Mouse (Mus musculus) Muller cell, postnatal 12 days (primary cell): ENCODE measurements at regions not wholly inside any gene's neighbourhood (a gene's known extent, or its start where the extent isn't known, plus 50 kb on each side); places are given as distances from the start of the nearest gene placed in this dataset.

ENCODE experiments used
- DNase-seq: peaks from one replicate; pipeline ENCODE4 v3.0.0-alpha.2; 2015; ENCODE audit errors: inconsistent ontology term

GRCm38 (mm10) chr16:92972681-92973080 is 146.7 kb upstream of the Runx1 start:
- DNase-seq, result no peak

DNA sequence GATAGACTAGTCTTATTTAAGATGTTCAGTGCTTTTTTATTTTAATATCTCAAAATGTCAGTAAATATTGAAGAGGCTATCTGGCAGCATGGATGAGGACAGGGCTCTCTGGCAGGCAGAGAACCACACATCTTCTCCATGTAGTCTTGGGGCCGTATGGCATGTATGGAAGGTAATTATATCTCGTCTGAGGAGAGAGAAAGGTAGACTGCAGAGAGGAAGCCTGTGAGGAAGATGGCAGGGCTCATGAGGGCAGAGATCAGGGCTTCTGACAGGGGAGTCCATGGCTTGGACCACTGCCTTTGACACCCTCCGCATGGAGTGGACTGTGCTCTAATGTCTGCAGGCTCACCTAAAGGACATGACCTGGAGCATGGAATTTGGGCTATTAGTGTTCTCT is 146.0 kb upstream of the Runx1 start:
- DNase-seq, result no peak

- DNase-seq, result no peak
These were observed 144.6 kb upstream of the Runx1 start for GRCm38 (mm10) chr16:92970587-92970986.

DNA sequence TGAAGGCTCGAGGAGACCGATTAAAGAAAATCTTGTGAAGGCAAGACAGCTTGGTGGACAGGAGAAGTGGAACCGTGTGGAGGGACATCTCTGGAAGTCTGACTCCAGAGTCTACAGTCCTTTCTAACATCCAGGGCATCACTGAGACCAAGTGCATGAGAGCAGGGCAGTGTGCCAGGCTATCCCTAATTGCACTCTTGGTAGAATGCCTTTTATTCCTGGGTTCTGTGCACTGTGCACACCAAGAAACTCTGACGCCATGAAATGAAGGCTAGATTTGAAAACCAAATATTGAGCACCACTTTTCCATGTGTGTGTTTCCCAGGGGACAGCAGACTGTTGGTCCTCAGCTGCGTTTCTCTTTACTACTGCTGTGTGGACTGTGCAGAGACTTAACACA is 143.1 kb upstream of the Runx1 start:
- DNase-seq, result no peak

DNA sequence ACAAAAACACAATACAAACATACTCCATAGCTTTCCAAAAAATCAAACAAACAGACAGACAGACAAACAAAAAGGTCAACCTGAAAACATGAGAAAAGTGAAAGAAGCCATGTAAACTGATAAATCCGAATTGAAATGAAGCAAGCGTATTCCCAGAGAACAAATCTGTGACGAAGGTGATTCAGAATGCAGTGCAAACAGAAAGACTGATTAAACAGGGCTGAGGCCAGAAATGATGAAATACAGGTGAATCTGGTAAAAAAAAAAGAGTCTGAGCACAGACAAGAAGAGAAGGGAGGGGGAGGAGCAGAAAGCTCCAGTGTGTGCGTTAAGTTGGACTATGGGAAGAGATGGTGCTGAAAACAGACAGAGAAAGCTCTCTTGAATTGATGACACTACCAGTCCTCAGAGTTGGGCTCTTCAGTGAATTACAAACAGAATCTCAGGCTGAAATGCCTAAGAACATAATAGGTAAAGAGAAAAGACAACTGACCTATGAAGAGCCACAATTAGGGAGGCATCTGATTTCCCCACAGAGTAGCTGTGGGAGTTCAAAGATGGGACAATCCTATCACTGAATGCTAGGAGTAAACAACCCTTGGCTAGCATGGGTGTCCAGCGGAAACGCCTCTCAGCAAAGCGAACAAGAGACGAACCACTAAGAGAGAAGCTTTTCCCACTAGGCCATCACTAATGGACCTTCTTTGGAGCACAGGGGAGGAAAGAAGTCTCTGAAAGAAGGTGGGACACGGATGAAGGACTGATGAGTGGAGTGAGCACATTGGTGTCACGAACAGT is 140.3 kb upstream of the Runx1 start:
- DNase-seq, result no peak

DNA sequence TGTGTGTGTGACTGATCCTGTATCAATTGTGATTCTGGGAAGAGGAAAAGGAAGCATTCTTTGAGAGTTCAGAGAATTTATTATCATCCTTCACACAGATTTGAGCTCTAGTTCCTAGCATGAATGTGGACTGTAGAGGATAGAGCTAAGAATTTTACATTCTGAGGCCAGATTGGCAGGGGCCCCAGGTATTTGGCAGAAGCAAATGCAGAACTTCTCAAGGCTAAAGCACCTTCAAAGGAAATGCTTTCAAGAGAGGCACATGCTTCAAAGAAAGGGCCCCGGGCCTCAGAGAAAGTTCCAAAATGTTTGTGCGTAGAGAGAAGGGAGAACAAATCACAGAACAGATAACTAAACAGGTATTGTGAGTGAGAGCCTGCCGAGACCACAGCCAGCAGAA is 139.7 kb upstream of the Runx1 start:
- peak; percentile 26 for DNase-seq

GRCm38 (mm10) chr16:92963582-92963981 is 137.6 kb upstream of the Runx1 start:
- peak; percentile 93 for DNase-seq

DNA sequence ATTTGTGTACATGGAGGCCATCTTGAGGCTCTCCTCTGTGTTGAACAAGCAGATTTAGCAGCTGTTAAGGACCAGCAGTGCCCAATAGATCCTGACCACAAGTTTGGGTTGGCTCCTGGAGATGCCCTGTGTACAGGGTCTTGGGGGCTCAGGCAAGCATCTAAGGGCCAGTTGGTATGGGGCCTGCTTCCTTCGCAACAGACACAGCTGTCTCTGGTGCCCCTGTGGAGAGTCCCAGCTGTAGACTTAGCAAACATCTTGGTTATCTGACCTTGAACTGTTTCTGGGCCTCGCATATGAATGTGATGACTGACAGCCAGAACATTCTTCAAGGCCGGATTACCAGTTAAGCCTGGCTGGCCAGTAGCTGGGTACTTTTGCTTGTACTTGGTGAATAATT is 135.4 kb upstream of the Runx1 start:
- DNase-seq, result no peak

DNA sequence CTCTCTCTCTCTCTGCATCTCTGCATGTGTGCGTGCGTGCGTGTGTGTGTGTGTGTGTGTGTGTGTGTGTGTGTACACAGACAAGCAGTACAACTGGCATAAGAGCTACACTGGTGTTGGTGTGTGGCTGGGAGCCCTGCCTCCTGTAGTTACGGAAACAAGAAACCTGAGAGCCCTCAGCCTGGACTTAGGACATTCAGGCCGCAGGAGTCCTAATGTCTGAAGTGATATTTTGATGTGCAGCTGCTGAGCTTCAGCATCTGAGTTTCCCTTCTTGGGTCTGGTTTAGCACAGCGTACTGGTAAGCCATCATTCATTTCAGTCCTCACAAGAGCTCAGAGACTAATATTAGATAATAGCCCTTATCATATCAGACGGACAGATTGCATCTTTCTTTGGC is 134.8 kb upstream of the Runx1 start:
- no peak for DNase-seq

DNA sequence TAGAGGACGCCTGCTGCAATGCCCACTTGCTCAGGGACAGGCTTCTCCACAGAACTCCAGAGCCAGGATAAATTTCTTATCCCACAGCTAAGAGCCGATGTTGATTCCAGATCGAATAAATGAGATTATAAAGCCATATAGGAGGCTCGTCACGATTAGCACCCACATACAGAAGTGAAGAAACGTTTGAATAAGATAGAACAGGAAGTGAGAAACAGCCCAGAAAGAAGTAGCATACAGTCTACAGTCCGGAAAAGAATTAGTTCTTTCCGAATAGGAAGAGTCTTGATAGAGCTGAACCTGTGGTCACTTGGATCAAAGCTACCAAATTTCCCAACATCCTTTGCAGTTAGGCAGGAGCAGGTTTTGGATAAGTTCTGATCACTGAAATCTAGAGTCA is 133.0 kb upstream of the Runx1 start:
- no peak for DNase-seq

GRCm38 (mm10) chr16:92958146-92958545 is 132.2 kb upstream of the Runx1 start:
- no peak for DNase-seq

DNA sequence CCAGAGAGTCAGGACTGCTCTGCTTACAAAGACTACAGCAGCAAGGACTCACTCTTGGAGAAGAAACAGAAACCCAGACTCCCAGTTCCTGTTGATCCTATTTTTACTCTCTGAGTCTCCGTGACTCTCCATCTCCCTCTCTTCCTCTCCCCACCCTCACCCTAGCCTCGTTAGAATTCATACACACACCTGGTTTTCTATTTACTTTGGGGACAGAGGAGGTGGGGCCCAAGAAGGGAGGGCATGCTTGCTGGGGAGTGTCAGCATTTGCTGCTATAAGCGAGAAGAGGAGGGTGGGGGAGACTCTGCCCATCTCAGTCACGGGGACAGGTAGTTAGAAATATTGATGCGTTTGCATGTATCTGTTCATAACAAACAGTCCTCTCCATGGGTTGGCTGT is 129.6 kb upstream of the Runx1 start:
- no peak for DNase-seq

DNA sequence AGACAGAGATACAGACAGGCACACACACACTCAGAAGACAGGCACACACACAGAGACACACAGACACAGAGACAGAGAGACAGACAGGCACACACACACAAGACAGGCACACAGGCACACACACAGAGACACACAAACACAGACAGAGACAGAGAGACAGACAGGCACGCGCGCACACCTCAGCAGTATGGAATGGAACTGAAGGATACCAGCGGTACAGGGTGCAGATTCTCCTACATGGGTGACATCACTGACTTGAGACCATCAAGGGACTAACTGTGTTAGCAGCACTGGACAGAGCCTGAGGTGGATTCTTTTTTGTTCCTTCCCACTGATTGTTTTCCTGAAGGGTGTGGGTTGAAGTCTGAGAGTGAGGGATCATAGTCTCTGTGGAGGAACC is 129.1 kb upstream of the Runx1 start:
- DNase-seq, result no peak

DNA sequence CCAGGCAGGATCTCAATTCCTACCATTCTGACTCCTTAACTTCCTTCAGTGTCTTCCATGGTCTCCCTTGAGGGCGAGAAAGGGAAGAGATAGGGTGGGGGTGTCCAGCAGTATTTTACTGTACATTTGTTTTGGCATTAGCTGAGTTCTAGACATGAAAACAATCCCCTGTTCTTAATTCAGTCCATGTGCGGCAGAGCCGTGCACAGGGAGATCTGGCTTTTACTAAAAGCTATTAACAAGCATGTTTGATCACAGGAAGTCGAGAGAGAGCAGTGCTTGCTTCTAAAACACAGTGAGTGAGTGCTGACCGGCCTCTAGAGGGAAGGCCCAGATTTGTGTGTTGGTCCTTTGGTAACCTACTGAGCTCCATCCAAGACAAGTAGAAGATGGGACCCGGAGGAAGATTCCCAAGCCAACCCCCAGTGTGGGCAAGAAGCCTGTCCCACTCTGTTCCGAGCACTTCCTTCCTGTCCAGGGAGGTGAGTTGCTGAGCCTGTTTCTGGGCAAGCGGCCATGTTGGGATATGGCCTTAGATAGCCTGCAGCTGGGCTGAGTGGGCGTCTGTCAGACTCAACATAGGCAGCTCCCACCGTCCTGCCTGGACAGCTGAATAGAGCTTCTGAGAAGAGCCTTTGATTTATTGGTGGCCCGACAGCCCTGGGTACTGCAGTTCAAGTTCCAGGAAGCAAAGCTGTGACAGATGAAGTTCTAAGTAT is 128.1 kb upstream of the Runx1 start:
- DNase-seq, result peak; percentile 27

DNA sequence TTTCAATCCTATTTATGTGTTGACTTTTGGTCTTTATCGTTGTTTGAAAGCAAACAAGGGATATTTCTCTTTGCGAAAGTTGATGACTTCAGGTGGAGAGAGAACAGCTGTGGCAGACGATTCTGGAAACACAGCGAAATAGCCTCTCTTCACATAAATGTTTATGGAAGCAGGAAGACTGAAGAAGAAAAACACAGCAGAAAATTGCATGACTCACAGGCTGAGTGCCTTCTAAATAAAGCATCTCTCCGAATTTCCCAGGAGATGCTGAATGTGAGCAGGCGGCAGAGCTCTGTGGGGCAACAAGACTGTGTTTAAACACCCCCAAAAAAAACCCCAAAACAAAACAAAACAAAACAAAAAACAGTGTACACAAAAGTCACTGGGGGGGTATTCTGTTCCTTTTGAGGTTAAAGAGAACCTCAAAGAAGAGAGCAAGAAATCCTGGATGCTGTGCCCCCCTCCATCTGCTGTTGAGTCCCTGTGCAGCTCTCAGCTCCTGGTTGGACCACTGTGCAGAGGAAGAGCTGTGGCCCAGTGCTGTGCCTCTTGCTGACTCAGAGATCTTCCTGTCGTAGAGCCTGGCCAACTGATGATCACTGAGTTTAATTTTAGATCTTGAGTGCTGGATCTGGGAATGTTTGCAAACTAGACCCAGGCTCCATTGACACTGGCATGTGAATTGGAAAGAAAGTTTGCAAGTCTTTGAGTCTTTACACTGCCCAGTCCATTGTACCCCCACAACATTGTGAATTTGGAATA is 126.6 kb upstream of the Runx1 start:
- peak; percentile 51 for DNase-seq

DNA sequence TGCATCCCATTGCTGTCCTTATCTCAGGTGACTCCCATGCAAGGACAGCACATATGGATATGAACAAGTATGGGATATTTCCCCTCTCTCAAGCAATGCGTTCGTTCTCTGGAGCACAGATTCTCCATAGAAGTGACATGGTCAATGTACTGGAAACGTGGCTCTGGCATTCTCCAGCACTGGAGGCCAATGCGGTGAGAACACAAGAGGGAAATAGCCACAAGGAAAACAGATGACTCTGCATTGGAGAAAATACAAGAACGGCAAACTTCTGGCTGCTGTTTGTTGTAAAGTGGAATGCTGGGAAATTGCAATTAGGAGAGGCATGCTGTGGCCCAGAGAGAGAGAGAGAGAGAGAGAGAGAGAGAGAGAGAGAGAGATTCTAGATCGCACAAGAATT is 125.6 kb upstream of the Runx1 start:
- peak; percentile 87 for DNase-seq

DNA sequence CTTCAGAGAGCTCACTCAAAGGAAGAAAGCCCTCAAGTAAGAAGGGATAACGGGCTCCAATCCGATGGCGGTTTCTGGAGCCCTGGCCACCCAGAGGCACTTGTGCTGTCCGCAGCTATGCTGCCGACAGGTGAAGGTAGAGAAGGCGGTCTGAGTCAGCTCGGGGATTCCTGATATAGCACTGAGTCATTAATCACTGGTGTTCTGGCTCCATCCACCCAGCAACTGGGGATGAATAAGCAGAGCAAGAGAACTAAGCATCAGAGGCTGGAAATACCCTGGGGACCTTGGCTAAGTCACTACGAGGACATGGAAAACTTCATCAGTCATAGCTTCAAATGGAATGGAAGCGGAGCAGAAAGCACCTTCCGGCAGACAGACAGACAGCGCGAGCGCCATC is 122.5 kb upstream of the Runx1 start:
- no peak for DNase-seq

GRCm38 (mm10) chr16:92946554-92946953 is 120.6 kb upstream of the Runx1 start:
- DNase-seq, result no peak

- peak; percentile 59 for DNase-seq
These were observed 118.0 kb upstream of the Runx1 start for GRCm38 (mm10) chr16:92943901-92944300.

- peak; percentile 60 for DNase-seq
These were observed 113.7 kb upstream of the Runx1 start for GRCm38 (mm10) chr16:92939618-92940017.

GRCm38 (mm10) chr16:92935848-92936535 is 110.0 kb upstream of the Runx1 start:
- no peak for DNase-seq

- DNase-seq, result peak; percentile 96
These were observed 104.2 kb upstream of the Runx1 start for GRCm38 (mm10) chr16:92930103-92930502.
